ENCODE assay signal across 10 mouse cellular contexts in the genomic region with DNA sequence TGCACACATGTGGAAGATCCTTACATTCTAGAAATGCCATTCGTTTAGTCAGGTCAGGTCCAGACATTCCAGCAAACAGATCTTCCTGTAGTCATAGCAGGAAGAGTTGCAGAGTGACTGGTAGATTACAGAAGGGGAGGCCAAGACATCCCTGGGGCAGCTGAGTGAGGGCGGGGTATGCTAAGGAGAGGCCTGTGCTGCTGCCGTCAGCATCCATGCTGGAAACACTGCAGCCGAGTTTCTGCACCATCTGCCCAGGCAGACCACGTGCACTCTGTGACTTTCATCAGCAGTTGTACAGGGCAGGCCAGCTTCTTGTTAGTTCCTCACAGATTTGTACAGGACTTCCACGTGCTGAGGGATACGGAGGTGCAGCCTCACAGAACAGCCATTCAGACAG. TPM values are rescaled to one million over a fixed set of nuclear protein-coding genes. Genes with fewer than 3 reads are reported as not detected.
DNase-seq lines count a peak whose midpoint lies in the region; ATAC-seq and TF ChIP-seq lines count a peak whose summit lies in the region.
"Had no signal": no experiment of that assay in that cellular context is flagged by ENCODE, and none has a peak within 500 bp of the region (broad histone marks: within the 10 kb centered on the region; RNA-seq: fewer than 3 reads in every experiment).

No protein-coding gene starts in this region.

- POLR2A ChIA-PET in Patski (lab: Charles Lee): interaction anchor here (1.8 kb wide), 1 partner anchor 17 kb away, joined by 8 read pairs; a partner anchor contains a TSS

- H3K27me3 ChIP-seq in heart, embryonic 10.5 days (ENCODE audit: insufficient read depth, poor library complexity, severe bottlenecking): no peaks in the 10 kb centered on the region
- no peaks in the 10 kb centered on the region for H3K27me3 ChIP-seq in Patski
- H3K27me3 ChIP-seq: embryonic facial prominence, embryonic 12.5 days had no signal

- H3K36me3 ChIP-seq in heart, embryonic 10.5 days: no peaks in the 10 kb centered on the region
- H3K36me3 ChIP-seq: embryonic facial prominence, embryonic 12.5 days had no signal

- no peak for TF ChIP-seq POLR2A in embryonic fibroblast, embryonic 13.5 days (IDR thresholded peaks at IDR 0.05; ENCODE audit: low read depth, low read length)

- H3K4me1 ChIP-seq in heart, embryonic 10.5 days: peaks cover 27% of the 10 kb centered on the region
- peaks cover 15% of the 10 kb centered on the region for H3K4me1 ChIP-seq in embryonic fibroblast, embryonic 13.5 days (ENCODE audit: control insufficient read depth, insufficient read depth, low read length)

- peak; percentile 98 for DNase-seq in heart, adult 11 months
- no peak for DNase-seq in heart, embryonic 10.5 days (ENCODE audit: low spot score)
- no peak for DNase-seq in Patski (ENCODE audit: low read depth, low spot score)
- DNase-seq in kidney, postnatal 36 days: peak; percentile 39 to 61
- peak; percentile 70 for DNase-seq in yolk sac, embryonic 10.5 days (ENCODE audit: low spot score)
- no peak for DNase-seq in spleen, postnatal 36 days (ENCODE audit: low spot score in 2 of 2)
- no peak for DNase-seq in adrenal gland, adult 2 months

- ATAC-seq in Patski: peak; percentile 94

- no peak for TF ChIP-seq CTCF in Patski (IDR thresholded peaks at IDR 0.05)
- TF ChIP-seq CTCF in embryonic fibroblast, embryonic 13.5 days (IDR thresholded peaks at IDR 0.05; ENCODE audit: borderline replicate concordance, insufficient read depth, low read length): no peak

- no peak overlapping the region for H3K27ac ChIP-seq in heart, embryonic 10.5 days
- peak overlapping the region; percentile 56 for H3K27ac ChIP-seq in embryonic fibroblast, embryonic 13.5 days (ENCODE audit: insufficient read depth, low read length)
- H3K27ac ChIP-seq: embryonic facial prominence, embryonic 12.5 days had no signal

- 37% methylated on average over 7 of the region's 7 CpGs for WGBS in heart, embryonic 10.5 days

- in situ Hi-C loops in Patski (cut with MboI; ENCODE audit: low pct_unique_long_range_greater_than_20kb): no loop called here

- CTCF ChIA-PET in Patski (lab: Charles Lee): interaction anchor here (0.6 to 2.2 kb wide), 4 partner anchors 8 to 38 kb away, joined by 3 to 6 read pairs (median 5); no protein-coding TSS in a partner anchor

- H3K4me3 ChIP-seq in heart, embryonic 10.5 days: no peak overlapping the region
- no peak overlapping the region for H3K4me3 ChIP-seq in embryonic fibroblast, embryonic 13.5 days (ENCODE audit: insufficient read depth, low read length)
- H3K4me3 ChIP-seq: embryonic facial prominence, embryonic 12.5 days; myocyte had no signal

- H3K9me3 ChIP-seq in heart, embryonic 10.5 days: no peaks in the 10 kb centered on the region
- H3K9me3 ChIP-seq: embryonic facial prominence, embryonic 12.5 days had no signal

RNA-seq across cellular contexts. Expression of a gene that starts 17.8 kb away (rescaled TPM):
- 5.2 and 8.1 TPM in 2 replicates for polyA plus RNA-seq in heart, embryonic 10.5 days (2016; fragmentation: Nextera tagmentation; extraction: Ambion mirVana)
- polyA plus RNA-seq in Patski (2021): 9.2 TPM
- polyA plus RNA-seq in embryonic fibroblast, embryonic 13.5 days (2011; ENCODE audit: insufficient read length, low read depth, missing spikeins): 14.7 and 20.2 TPM in 2 replicates
- total RNA-seq in adrenal gland, adult 2 months (2021): 1 to 10 TPM; 5.3 to 6.6 TPM
- 0.90 and 2.4 TPM in 2 replicates for polyA plus RNA-seq in adrenal gland, adult 2 months (2012; rRNA removed)

RNA-seq across cellular contexts. Expression of a gene that starts 22.1 kb away (rescaled TPM):
- polyA plus RNA-seq in heart, embryonic 10.5 days (2016; fragmentation: Nextera tagmentation; extraction: Ambion mirVana): 56.9 and 57.5 TPM in 2 replicates
- polyA plus RNA-seq in Patski (2021): 11.1 TPM
- polyA plus RNA-seq in embryonic fibroblast, embryonic 13.5 days (2011; ENCODE audit: insufficient read length, low read depth, missing spikeins): 17.9 and 19.8 TPM in 2 replicates
- 10 to 100 TPM; 16.1 to 18.0 TPM for total RNA-seq in adrenal gland, adult 2 months (2021)
- 5.0 and 6.7 TPM in 2 replicates for polyA plus RNA-seq in adrenal gland, adult 2 months (2012; rRNA removed)

Comparison
In these comparisons a context has a peak if more than half of its experiments do, and no peak if none do; other contexts are left out.
1. DNase-seq: peak in heart, adult 11 months (single experiment), kidney, postnatal 36 days (2 of 2) and yolk sac, embryonic 10.5 days (single experiment); none in heart, embryonic 10.5 days (single experiment), Patski (single experiment), spleen, postnatal 36 days (0 of 2) and adrenal gland, adult 2 months (single experiment).